Mouse (Mus musculus) embryonic fibroblast, embryonic 13.5 days (primary cell): ENCODE data around the gene Rab36.

Source experiments
- CTCF ChIP-seq: IDR thresholded peaks from 2 replicates; pipeline ENCODE4 v1.5.1; 2011; ENCODE audit warnings: mild to moderate bottlenecking, control low read depth, low read length, moderate library complexity, borderline replicate concordance; ENCODE audit not compliant: insufficient read depth
- POLR2A ChIP-seq: IDR thresholded peaks from 2 replicates; pipeline ENCODE4 v1.6.1; 2011; ENCODE audit warnings: low read depth, mild to moderate bottlenecking, control low read depth, low read length, moderate library complexity

GRCm38 (mm10) chr10:75054125-75054524, 17.3 kb downstream of the Rab36 start:
- TF ChIP-seq CTCF (no peak), POLR2A (no peak)
